In the genomic region with DNA sequence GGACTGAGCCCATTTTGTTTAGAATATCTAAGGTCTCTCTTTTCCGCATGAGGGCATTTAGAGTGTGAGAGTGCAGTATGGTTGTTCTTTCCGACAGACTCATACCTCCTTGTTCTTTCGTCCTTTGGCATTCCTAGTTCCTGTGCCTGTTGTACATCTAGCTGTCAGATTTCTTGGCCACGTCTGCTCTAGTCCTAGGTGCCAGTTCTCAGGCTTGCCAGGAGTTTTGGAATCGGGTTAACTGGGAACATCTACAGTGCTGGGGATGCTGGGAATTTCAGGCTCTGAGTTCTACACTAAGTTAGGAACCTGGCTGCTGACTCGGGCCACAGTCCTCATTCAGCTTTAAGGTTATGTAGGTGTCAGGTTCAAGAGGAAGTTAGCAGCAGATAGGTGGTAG, we compare ENCODE assay signal across 21 mouse cellular contexts. TPM values are rescaled to one million over a fixed set of nuclear protein-coding genes. Genes with fewer than 3 reads are reported as not detected.
A peak's percentile ranks its signal among the peaks of the same experiment; 100 is the strongest.
DNase-seq lines count a peak whose midpoint lies in the region; ATAC-seq lines count a peak whose summit lies in the region.
"Had no signal": no experiment of that assay in that cellular context is flagged by ENCODE, and none has a peak within 500 bp of the region (broad histone marks: within the 10 kb centered on the region; RNA-seq: fewer than 3 reads in every experiment).

No protein-coding gene starts in this region.

- no peaks in the 10 kb centered on the region for H3K36me3 ChIP-seq in midbrain, embryonic 11.5 days (ENCODE audit: control insufficient read depth, insufficient read depth, low read length)
- peaks cover 62% of the 10 kb centered on the region for H3K36me3 ChIP-seq in midbrain, embryonic 14.5 days (ENCODE audit: control insufficient read depth, insufficient read depth, low read length)

- WGBS in midbrain, embryonic 11.5 days = 87% methylated on average over 6 of the region's 6 CpGs
- 90% methylated on average over 6 of the region's 6 CpGs for WGBS in midbrain, embryonic 14.5 days

- no peak overlapping the region for H3K4me3 ChIP-seq in midbrain, embryonic 11.5 days (ENCODE audit: low read depth, low read length)
- no peak overlapping the region for H3K4me3 ChIP-seq in midbrain, embryonic 14.5 days (replicated peaks; ENCODE audit: low read depth, low read length)
- H3K4me3 ChIP-seq: forebrain, embryonic 15.5 days; layer of hippocampus, adult 2 months; lung, embryonic 15.5 days had no signal

- no peaks in the 10 kb centered on the region for H3K4me1 ChIP-seq in midbrain, embryonic 11.5 days (ENCODE audit: control insufficient read depth, insufficient read depth, low read length)
- H3K4me1 ChIP-seq in midbrain, embryonic 14.5 days (ENCODE audit: control insufficient read depth, insufficient read depth, low read length) = no peaks in the 10 kb centered on the region
- H3K4me1 ChIP-seq: forebrain, embryonic 15.5 days; lung, embryonic 15.5 days had no signal

- no peak overlapping the region for H3K27ac ChIP-seq in midbrain, embryonic 11.5 days (ENCODE audit: low read depth, low read length)
- H3K27ac ChIP-seq in midbrain, embryonic 14.5 days (replicated peaks; ENCODE audit: low read depth, low read length) = no peak overlapping the region
- H3K27ac ChIP-seq: forebrain, embryonic 15.5 days; kidney, postnatal 0 days; layer of hippocampus, adult 2 months; lung, embryonic 15.5 days had no signal

- H3K4me2 ChIP-seq in midbrain, embryonic 11.5 days = no peak overlapping the region
- no peak overlapping the region for H3K4me2 ChIP-seq in midbrain, embryonic 14.5 days (ENCODE audit: low read length)
- H3K4me2 ChIP-seq: forebrain, embryonic 15.5 days; lung, embryonic 15.5 days had no signal

- no peaks in the 10 kb centered on the region for H3K27me3 ChIP-seq in midbrain, embryonic 11.5 days (ENCODE audit: control insufficient read depth, insufficient read depth, low read length)
- no peaks in the 10 kb centered on the region for H3K27me3 ChIP-seq in midbrain, embryonic 14.5 days (ENCODE audit: control insufficient read depth, insufficient read depth, low read length)
- H3K27me3 ChIP-seq: forebrain, embryonic 15.5 days; lung, embryonic 15.5 days had no signal

- no peaks in the 10 kb centered on the region for H3K9me3 ChIP-seq in midbrain, embryonic 11.5 days (ENCODE audit: control insufficient read depth, low read length)
- no peaks in the 10 kb centered on the region for H3K9me3 ChIP-seq in midbrain, embryonic 14.5 days (ENCODE audit: control insufficient read depth, low read length)
- H3K9me3 ChIP-seq: forebrain, embryonic 15.5 days; lung, embryonic 15.5 days had no signal

- peak; percentile 95 for DNase-seq in heart, adult 11 months
- no peak for DNase-seq in heart, postnatal 4 days
- peak; percentile 39 for DNase-seq in midbrain, embryonic 11.5 days (ENCODE audit: low spot score, missing footprints)
- DNase-seq in midbrain, embryonic 14.5 days = no peak
- DNase-seq in heart, postnatal 10 days = peak; percentile 60
- DNase-seq in urinary bladder, postnatal 25 days (ENCODE audit: low spot score) = no peak

- no peak overlapping the region for H3K9ac ChIP-seq in midbrain, embryonic 11.5 days (ENCODE audit: low read length)
- H3K9ac ChIP-seq in midbrain, embryonic 14.5 days (replicated peaks; ENCODE audit: low read length) = no peak overlapping the region
- H3K9ac ChIP-seq: forebrain, embryonic 15.5 days; lung, embryonic 15.5 days had no signal

- intact Hi-C loops in heart, postnatal 10 days (cut with DNase I) = loop anchor here (2.0 to 10.0 kb wide), 3 partner anchors 85 to 549 kb away; no protein-coding TSS in a partner anchor

- no peak for ATAC-seq in midbrain, embryonic 11.5 days (ENCODE audit: low FRiP score)
- ATAC-seq in midbrain, embryonic 14.5 days (ENCODE audit: low FRiP score, low TSS enrichment) = no peak
- ATAC-seq in monocyte, adult 5-6 weeks (replicated peaks; ENCODE audit: insufficient number of reproducible peaks, low FRiP score, low TSS enrichment, poor library complexity, severe bottlenecking) = no peak

RNA-seq across cellular contexts. Expression of gene 4931422A03Rik, which starts 7.4 kb away (rescaled TPM):
- not detected for total RNA-seq in heart, postnatal 4 days (2021)
- polyA plus RNA-seq in midbrain, embryonic 11.5 days (2014; fragmentation: Nextera tagmentation; extraction: Ambion mirVana) = 1.1 and 1.5 TPM in 2 replicates
- 2.6 and 2.7 TPM in 2 replicates for polyA plus RNA-seq in midbrain, embryonic 14.5 days (2014; fragmentation: Nextera tagmentation; extraction: Ambion mirVana)
- total RNA-seq in heart, postnatal 10 days (2021) = not detected
- total RNA-seq in monocyte, adult 5-6 weeks (2017) = not detected in 3 replicates
- total RNA-seq: adrenal gland, postnatal 10 days; hematopoietic stem cell, adult 5-6 weeks; layer of hippocampus, adult 2 months; layer of hippocampus, postnatal 36 days; left cerebral cortex, postnatal 25 days had no signal

RNA-seq across cellular contexts. Expression of gene Fbxo3, which starts 8.1 kb away (rescaled TPM):
- total RNA-seq in heart, postnatal 4 days (2021) = 10 to 100 TPM; 42.6 to 46.6 TPM
- polyA plus RNA-seq in midbrain, embryonic 11.5 days (2014; fragmentation: Nextera tagmentation; extraction: Ambion mirVana) = 60.1 and 72.8 TPM in 2 replicates
- 69.7 and 75.6 TPM in 2 replicates for polyA plus RNA-seq in midbrain, embryonic 14.5 days (2014; fragmentation: Nextera tagmentation; extraction: Ambion mirVana)
- 10 to 100 TPM; 47.6 to 53.3 TPM for total RNA-seq in heart, postnatal 10 days (2021)
- 38.1 to 50.3 TPM (median 42.5 TPM) in 3 replicates for total RNA-seq in monocyte, adult 5-6 weeks (2017)

RNA-seq across cellular contexts. Expression of gene Gm10912, which starts 30.0 kb away (rescaled TPM):
- under 1 TPM; 0.17 to 0.29 TPM for total RNA-seq in heart, postnatal 4 days (2021)
- polyA plus RNA-seq in midbrain, embryonic 11.5 days (2014; fragmentation: Nextera tagmentation; extraction: Ambion mirVana) = not detected in 2 replicates
- not detected in 2 replicates for polyA plus RNA-seq in midbrain, embryonic 14.5 days (2014; fragmentation: Nextera tagmentation; extraction: Ambion mirVana)
- total RNA-seq in heart, postnatal 10 days (2021) = under 1 TPM in 1 of 2 experiments, not detected in 1; 0.25 TPM
- total RNA-seq in monocyte, adult 5-6 weeks (2017) = 0.87 TPM in 1 of 3 replicates, not detected in the others
- total RNA-seq: hematopoietic stem cell, adult 5-6 weeks had no signal
- polyA plus RNA-seq: embryonic facial prominence, embryonic 14.5 days; forebrain, embryonic 15.5 days; hindbrain, embryonic 16.5 days; intestine, embryonic 16.5 days; kidney, postnatal 0 days; lung, embryonic 15.5 days; neural tube, embryonic 11.5 days had no signal

RNA-seq across cellular contexts. Expression of gene Gm10799, which starts 32.8 kb away (rescaled TPM):
- total RNA-seq in heart, postnatal 4 days (2021) = not detected
- polyA plus RNA-seq in midbrain, embryonic 11.5 days (2014; fragmentation: Nextera tagmentation; extraction: Ambion mirVana) = not detected in 2 replicates
- polyA plus RNA-seq in midbrain, embryonic 14.5 days (2014; fragmentation: Nextera tagmentation; extraction: Ambion mirVana) = not detected in 2 replicates
- total RNA-seq in heart, postnatal 10 days (2021) = not detected
- not detected in 3 replicates for total RNA-seq in monocyte, adult 5-6 weeks (2017)
- total RNA-seq: adrenal gland, postnatal 10 days; hematopoietic stem cell, adult 5-6 weeks; layer of hippocampus, adult 2 months; layer of hippocampus, postnatal 36 days; left cerebral cortex, postnatal 25 days had no signal
- polyA plus RNA-seq: embryonic facial prominence, embryonic 14.5 days; forebrain, embryonic 15.5 days; hindbrain, embryonic 16.5 days; intestine, embryonic 16.5 days; kidney, postnatal 0 days; limb, embryonic 14.5 days; lung, embryonic 15.5 days; neural tube, embryonic 11.5 days; testis, adult 2 months had no signal

RNA-seq across cellular contexts. Expression of gene Cd59b, which starts 34.1 kb away (rescaled TPM):
- 1 to 10 TPM; 1.2 to 1.8 TPM for total RNA-seq in heart, postnatal 4 days (2021)
- polyA plus RNA-seq in midbrain, embryonic 11.5 days (2014; fragmentation: Nextera tagmentation; extraction: Ambion mirVana) = 1.9 and 5.6 TPM in 2 replicates
- 0.75 and 1.4 TPM in 2 replicates for polyA plus RNA-seq in midbrain, embryonic 14.5 days (2014; fragmentation: Nextera tagmentation; extraction: Ambion mirVana)
- total RNA-seq in heart, postnatal 10 days (2021) = 1 to 10 TPM; 2.4 to 2.5 TPM
- 2.6 to 7.2 TPM in 2 of 3 replicates, not detected in the other for total RNA-seq in monocyte, adult 5-6 weeks (2017)
- total RNA-seq: layer of hippocampus, adult 2 months had no signal

Comparison
In these comparisons a context has a peak if more than half of its experiments do, and no peak if none do; other contexts are left out.
1. DNase-seq: peak in heart, adult 11 months (single experiment), midbrain, embryonic 11.5 days (single experiment) and heart, postnatal 10 days (2 of 2); none in heart, postnatal 4 days (single experiment), midbrain, embryonic 14.5 days (single experiment) and urinary bladder, postnatal 25 days (single experiment).